Mouse (Mus musculus) liver, embryonic 14.5 days (tissue): ENCODE measurements around the gene BC004004.

Experiments
- CTCF ChIP-seq: IDR thresholded peaks from 2 replicates; pipeline ENCODE4 v1.5.1; 2016; ENCODE audit warnings: antibody characterized with exemption, low read depth, control low read depth
- EP300 ChIP-seq: IDR thresholded peaks from 2 replicates; pipeline ENCODE4 v1.6.1; 2016; ENCODE audit warnings: antibody characterized with exemption, low read depth

DNA sequence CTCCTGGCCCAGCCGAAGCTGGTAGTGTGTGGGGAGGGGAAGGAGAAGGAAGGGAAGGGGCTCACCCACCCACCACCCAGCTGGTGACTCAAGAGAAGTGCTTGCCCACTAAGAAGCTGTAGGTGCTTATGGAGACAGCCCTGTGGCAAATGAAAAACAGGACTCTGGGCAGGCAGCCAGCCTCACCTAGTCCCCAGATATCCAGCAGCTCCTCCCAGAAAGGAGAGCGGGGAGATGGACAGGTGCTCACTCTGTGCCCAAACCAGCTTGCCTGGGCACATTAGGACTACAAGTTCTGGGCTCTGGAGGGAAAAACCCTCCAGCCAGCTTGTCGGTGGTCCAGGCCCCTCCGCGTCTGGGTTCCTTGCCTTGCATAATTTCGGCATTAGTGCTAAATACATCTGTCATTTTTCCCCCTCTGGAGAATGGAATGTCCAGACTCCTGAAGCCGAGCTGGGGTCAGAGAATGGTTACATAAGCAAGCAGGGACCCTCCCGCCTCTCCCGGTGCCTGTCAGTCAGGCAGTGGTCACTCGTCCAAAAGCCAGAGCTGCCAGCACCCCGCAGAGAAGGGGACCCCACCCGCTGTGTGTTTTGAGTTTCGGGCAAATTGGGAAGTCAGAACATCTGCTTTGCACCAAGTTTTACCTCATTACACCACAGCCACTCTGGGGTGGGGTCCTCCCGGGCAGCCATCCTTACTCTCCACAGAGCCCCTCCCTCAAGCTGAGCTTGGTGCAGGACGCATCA, 36.6 kb downstream of the BC004004 start:
- TF ChIP-seq EP300: no peak
- TF ChIP-seq CTCF: no peak
